Mouse (Mus musculus) cerebellum, adult 2 months (tissue): ENCODE data around the gene Stard7.
"Not testable (repeated sequence)": the region's sequence is repeated elsewhere in the genome, so short reads cannot be mapped to it uniquely, and the experiment has no call there.

Experiments
- CTCF ChIP-seq: fragments of 200-500 bp; IDR thresholded peaks from 2 replicates; pipeline ENCODE4 v1.5.1; 2011; ENCODE audit warnings: low read depth, mild to moderate bottlenecking, control low read depth, low read length, moderate library complexity, borderline replicate concordance; ENCODE audit not compliant: insufficient read depth
- POLR2A ChIP-seq: fragments of 200-500 bp; IDR thresholded peaks from 2 replicates; pipeline ENCODE4 v1.6.1; 2011; ENCODE audit warnings: low read length, control low read depth, borderline replicate concordance; ENCODE audit not compliant: insufficient read depth

DNA sequence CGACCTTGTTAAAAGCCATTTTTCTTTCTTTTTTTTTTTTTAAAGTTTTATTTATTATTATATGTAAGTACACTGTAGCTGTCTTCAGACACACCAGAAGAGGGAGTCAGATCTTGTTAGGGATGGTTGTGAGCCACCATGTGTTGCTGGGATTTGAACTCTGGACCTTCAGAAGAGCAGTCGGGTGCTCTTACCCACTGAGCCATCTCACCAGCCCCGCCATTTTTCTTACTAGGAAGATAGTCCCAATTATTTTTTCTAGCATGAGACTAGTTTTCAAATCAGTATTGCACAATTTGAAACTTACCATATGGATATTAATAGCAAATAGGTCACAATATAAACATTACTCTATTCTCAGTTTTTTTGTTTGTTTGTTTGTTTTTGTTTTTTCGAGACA is 2.0 kb downstream of the Stard7 start:
- TF ChIP-seq CTCF, POLR2A: not testable (repeated sequence)
